Mouse (Mus musculus): ENCODE measurements around the gene Btbd9.

Gene Btbd9

DNA sequence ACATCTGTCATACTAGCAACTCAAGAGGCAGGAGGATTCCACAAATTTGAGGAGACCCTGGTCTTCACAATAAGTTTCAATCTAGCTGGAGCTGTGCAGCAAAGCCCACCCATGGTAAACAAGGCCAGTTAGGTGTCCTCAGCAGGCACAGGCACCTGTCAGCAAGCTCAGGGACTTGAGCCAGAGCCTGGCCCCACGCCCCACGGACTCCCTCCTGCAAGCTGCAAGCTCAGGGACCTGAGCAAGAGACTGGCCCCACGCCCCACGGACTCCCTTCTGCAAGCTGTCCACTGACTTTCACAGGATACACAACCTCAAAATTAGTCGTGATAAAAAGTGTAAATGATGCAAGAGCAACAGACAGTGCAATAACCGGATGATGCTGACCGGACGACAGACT, 307.8 kb downstream of the Btbd9 start:
- DNase-seq: no peak

- DNase-seq: peak; percentile 28 to 37
These were observed 308.8 kb downstream of the Btbd9 start for GRCm38 (mm10) chr17:30267432-30267973.

GRCm38 (mm10) chr17:30263535-30263934, 312.8 kb downstream of the Btbd9 start:
- no peak for DNase-seq

- no peak for DNase-seq
These were observed 313.3 kb downstream of the Btbd9 start for GRCm38 (mm10) chr17:30262943-30263342.

DNA sequence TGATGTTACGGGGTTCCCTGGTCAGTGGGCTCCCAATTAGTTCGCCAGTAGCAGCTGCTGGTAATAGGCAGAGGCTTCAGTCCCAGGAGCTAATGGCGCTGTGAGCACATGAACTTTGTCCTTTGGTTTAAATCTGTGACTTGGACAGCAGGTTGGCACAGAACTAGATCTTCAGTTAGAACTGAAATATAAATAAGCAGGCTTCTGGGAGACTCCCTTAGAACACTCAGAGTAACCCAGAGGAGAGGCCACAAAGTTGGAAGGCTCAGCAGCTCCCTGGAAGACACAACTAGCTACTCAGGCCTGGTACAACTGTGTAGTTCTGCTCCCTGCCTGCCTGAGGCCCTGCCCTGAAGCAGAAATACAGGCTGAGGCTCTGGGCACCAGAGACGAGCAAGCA, 313.8 kb downstream of the Btbd9 start:
- peak in 1 of 2 experiments; percentile 22 for DNase-seq

DNA sequence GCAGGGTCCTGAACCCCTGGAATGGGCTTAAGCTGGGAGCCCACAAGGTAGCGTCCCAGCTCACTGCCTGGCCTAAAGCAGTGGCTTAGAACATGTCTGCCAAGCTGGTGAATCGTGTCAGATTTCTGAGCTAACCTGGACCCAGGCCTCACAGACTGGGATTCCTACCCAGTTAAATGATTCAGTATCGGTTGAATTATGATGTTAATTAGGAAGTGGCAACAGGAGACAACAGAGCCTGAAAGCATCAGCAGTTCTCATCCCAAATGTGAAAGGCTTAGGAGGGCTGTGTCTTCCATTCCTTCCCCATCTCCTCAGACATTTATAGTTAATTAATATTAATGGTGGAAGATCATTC, 314.3 kb downstream of the Btbd9 start:
- no peak for DNase-seq

DNA sequence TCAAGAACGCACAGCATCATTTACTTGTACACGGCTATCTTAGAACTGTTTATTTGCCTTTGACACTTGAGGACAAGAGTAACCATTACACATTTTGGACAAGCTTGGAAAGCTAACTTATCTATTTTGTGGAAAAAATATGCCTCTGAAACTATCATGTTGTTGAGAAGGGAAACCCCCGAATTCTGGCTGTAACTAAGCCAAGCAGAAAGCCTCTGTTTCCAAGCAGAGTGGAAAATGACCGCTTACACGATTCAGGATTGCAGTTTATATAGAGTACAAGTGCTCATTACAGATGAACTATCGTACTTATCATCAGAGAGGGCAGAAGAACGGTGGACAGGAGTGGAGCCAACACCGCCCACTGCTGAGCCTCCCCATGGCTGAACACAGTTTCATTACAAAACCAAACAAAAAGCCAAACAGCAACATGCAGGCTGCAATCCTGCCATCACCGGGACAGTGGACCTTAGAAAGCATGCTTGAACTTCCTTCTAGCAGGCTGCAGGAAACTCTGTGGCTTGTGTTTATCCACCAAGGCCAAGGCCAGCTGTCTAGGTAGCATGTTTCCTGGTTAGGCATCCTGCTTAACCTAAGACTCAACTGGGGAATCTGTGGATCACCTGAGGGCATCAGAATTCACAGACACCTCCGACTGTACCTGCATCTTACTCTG, 314.8 kb downstream of the Btbd9 start:
- no peak for DNase-seq

GRCm38 (mm10) chr17:30260641-30261306, 315.5 kb downstream of the Btbd9 start:
- DNase-seq: peak; percentile 35

GRCm38 (mm10) chr17:30259938-30260337, 316.4 kb downstream of the Btbd9 start:
- DNase-seq: no peak

- no peak for DNase-seq
These were observed 317.8 kb downstream of the Btbd9 start for GRCm38 (mm10) chr17:30258480-30258879.

DNA sequence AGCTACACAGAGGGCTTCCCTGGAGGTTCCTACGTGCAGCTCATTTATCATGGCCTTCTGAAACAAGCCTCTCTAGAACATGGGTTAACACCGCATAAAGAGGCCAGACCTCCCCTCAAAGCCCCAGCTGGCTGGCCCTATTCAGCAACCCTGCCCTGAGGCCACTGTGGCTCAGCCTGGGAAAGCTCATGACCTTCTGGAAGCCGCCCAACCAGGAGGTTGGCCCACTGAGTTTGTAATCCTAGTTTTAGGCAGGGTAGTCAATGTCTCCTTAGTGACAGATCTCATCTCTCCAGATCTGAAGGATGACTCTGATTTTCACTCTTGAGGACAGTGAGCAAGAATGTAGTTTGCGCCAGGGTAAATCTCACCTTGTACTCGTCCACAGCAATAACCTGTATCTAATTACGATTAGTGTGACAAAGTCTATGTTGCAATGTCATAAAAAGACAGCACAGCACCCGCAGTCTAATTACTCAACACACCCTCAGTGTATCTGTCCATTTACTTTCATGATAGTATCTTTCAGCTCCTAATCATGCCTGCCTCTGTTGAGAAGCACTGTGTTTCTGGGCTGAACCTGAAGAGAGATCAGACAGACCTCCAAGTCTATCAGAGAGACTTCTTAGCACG, 320.2 kb downstream of the Btbd9 start:
- DNase-seq: no peak

DNA sequence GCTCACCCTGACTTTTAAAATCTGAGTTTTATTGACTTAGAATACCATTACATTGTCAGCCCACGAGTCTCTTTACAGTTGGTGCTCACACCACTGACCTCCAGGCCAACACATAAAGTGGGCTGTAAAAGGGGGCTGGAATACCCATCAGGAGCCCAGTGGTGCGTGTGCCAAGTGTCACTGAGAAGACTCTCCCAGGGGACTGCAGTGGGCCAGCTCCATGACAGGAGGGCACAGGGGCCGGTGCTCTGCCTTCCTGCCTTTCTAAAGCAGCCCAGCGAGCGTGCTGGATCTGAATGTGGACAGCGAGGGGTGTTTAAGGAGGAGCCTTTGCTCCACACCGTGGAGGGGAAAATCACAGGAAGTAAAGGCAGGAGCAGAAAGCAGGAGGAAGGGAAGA, 322.4 kb downstream of the Btbd9 start:
- DNase-seq: no peak

- DNase-seq: peak in 1 of 2 experiments; percentile 20
These were observed 323.3 kb downstream of the Btbd9 start for GRCm38 (mm10) chr17:30253028-30253427.

DNA sequence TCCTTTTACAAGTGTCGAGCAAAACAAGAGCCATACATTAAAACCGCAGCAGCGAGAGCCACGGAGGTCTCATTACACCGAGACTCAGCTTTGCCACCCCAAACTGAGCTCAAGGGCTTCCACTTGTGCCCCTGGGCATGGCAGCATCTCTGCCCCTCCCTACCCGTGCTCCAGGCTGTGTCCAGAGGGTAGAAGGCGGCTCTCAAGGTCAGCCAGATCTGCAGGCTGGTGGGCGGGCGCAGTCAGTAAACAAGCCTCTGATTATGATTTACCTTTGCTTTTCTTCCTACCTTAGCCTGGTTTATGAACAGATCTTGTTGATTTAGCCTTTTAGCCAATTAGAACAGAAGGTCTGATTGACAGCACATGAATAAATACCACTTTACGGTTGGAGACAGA, 331.0 kb downstream of the Btbd9 start:
- peak in 1 of 2 experiments; percentile 25 for DNase-seq

- no peak for DNase-seq
These were observed 331.5 kb downstream of the Btbd9 start for GRCm38 (mm10) chr17:30244651-30245307.

DNA sequence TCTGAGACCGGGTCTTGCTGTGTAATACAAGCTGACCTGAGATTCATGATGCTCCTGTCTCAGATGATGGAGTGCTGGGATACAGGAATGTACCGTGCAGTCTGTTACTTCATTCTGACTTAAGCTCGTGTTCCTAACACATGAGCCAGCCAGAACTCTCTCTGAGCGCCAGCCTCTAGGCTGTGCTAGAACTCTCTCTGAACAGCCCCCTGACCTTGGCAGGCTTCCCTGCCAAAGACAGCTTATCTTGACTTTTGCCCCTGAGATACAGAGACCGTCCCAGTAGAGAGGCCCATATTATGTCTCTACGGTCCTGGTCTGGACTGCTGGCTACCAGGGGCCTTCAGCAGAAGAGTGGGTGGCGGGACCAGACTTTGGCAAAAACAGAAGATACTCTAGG, 332.7 kb downstream of the Btbd9 start:
- DNase-seq: no peak

- DNase-seq: no peak
These were observed 333.6 kb downstream of the Btbd9 start for GRCm38 (mm10) chr17:30242647-30243046.

- DNase-seq: no peak
These were observed 334.5 kb downstream of the Btbd9 start for GRCm38 (mm10) chr17:30241720-30242322.

DNA sequence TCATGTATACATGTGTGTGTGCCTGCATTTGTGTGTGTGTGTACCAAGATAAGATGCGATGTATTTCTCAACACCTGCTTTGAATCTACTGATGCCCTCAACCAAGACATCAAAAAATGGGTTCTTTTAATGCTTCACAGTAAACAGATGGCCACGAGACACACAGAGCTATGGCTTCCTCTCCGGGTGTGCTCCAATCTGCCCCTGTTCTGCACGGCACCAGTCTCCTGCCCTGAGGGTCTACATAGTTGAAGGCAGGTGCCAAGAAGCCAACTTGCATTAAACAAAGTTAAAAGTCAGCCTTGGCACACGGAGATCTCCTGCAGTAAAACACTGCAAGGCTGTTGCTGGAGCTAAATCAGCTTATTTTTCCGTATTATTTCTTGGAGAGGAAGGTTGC, 335.2 kb downstream of the Btbd9 start:
- DNase-seq: no peak

DNA sequence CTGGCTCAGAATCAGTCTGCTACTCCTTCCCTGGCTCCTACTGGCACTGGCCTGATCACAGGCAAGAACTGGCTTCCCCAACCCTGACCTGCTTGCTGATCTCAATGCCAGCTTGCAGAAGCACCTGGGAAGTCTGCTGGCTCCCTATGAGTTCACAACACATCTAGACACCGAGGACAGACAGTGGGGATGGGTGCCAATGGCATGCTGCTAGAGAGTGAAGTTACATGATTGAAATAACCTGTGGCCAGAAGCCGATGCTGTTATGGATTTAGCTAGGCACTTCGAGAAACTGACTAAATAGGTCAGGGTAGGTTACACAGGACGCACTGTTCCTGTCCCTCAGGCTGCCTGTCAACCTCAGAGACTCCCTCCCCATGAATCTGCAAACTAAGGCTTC, 335.6 kb downstream of the Btbd9 start:
- DNase-seq: no peak

DNA sequence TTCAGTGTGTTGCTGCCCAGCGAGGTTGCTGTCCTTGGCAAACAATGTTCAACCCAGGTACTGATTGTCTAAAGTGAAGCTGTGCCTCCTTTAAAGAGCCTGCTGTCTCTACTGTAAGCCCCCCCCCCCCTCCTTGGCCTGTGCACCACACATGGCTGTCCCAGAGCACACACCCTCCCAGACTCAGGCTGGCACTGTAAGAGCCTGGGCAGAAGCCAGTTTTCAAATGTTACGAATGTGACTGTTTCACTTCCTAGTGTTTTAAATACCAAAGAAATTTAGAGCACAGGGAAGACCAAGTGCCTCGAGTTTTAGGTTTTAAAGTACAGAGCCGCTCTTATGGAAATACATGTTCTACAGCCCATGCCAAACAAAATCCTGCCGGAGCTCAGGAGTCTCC, 336.8 kb downstream of the Btbd9 start:
- DNase-seq: no peak

DNA sequence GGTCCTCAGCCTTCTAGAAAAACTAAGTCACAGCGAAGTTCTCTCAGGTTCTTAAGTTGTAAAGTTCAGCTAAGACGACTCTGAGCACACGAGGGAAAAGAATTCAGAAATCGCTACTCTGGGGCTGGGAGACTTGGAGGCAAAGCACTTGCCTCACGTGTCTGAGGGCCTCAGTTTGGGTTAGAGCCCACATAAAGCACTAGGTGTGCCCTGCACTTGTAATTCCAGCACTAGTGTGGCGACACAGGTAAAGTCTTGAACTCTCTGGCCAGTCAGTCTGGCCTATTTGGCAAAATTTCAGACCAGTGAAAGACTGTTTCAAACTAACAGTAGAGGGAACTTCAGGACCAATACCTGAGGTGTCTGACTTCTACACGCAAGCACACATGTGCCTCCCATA, 338.7 kb downstream of the Btbd9 start:
- DNase-seq: no peak

- no peak for DNase-seq
These were observed 339.7 kb downstream of the Btbd9 start for GRCm38 (mm10) chr17:30236611-30237010.
